Mouse (Mus musculus): ENCODE data around the gene Rad52.

The Rad52 gene

GRCm38 (mm10) chr6:119902204-119903080 is at the start of gene Rad52:
Rad52 (plus strand) TSS chr6:119902698.
- peak; percentile 90 for DNase-seq

- no peak for DNase-seq
These were observed 48.3 kb upstream of the Rad52 start for GRCm38 (mm10) chr6:119854156-119854555.

GRCm38 (mm10) chr6:119855471-119855870 is 47.0 kb upstream of the Rad52 start:
- no peak for DNase-seq

- no peak for DNase-seq
These were observed 42.3 kb upstream of the Rad52 start for GRCm38 (mm10) chr6:119860236-119860635.

GRCm38 (mm10) chr6:119861519-119861918 is 41.0 kb upstream of the Rad52 start:
- no peak for DNase-seq

GRCm38 (mm10) chr6:119864341-119865034 is 38.0 kb upstream of the Rad52 start:
- peak; percentile 49 for DNase-seq

- no peak for DNase-seq
These were observed 19.3 kb upstream of the Rad52 start for GRCm38 (mm10) chr6:119883151-119883550.

- DNase-seq = no peak
These were observed 9.8 kb upstream of the Rad52 start for GRCm38 (mm10) chr6:119892711-119893110.

- DNase-seq = no peak
These were observed 737 bp downstream of the Rad52 start for GRCm38 (mm10) chr6:119903081-119903789.

GRCm38 (mm10) chr6:119905461-119905860 is 3.0 kb downstream of the Rad52 start:
- DNase-seq = no peak

- DNase-seq = no peak
These were observed 9.5 kb downstream of the Rad52 start for GRCm38 (mm10) chr6:119912046-119912445.

- no peak for DNase-seq
These were observed 13.2 kb downstream of the Rad52 start for GRCm38 (mm10) chr6:119915710-119916109.

GRCm38 (mm10) chr6:119918561-119919181 is 16.2 kb downstream of the Rad52 start:
- peak; percentile 53 for DNase-seq

- DNase-seq = no peak
These were observed 19.6 kb downstream of the Rad52 start for GRCm38 (mm10) chr6:119922136-119922535.

GRCm38 (mm10) chr6:119922544-119922943 is 20.0 kb downstream of the Rad52 start:
- DNase-seq = no peak

- DNase-seq = peak; percentile 42
These were observed 21.9 kb downstream of the Rad52 start for GRCm38 (mm10) chr6:119924235-119925005.

Measured in lung, postnatal 36 days (tissue).